Mouse (Mus musculus) forebrain, embryonic 12.5 days (tissue): ENCODE measurements around the gene Lrwd1. TPM values are rescaled to one million over a fixed set of nuclear protein-coding genes. Genes with fewer than 3 reads are reported as not detected.

Experiments used
- ATAC-seq: fragments of 200-750 bp; cut with Nextera tagmentation; 2 replicates; pipeline ENCODE4 v1.8.0; 2017; ENCODE audit warnings: moderate TSS enrichment; ENCODE audit not compliant: low FRiP score
- H3K27ac ChIP-seq: fragments of 300-500 bp; sonication (generic); 2 replicates; pipeline ENCODE4 v1.5.1; 2016; ENCODE audit warnings: mild to moderate bottlenecking
- H3K27me3 ChIP-seq: fragments of 300-500 bp; sonication (generic); 2 replicates; pipeline ENCODE4 v1.6.1; 2016; ENCODE audit warnings: mild to moderate bottlenecking
- H3K36me3 ChIP-seq: fragments of 300-500 bp; sonication (generic); replicated peaks from 2 replicates; pipeline ENCODE4 v1.6.1; 2016; ENCODE audit warnings: mild to moderate bottlenecking
- H3K4me1 ChIP-seq: fragments of 300-500 bp; sonication (generic); 2 replicates; pipeline ENCODE4 v1.6.1; 2016
- H3K4me2 ChIP-seq: fragments of 300-500 bp; sonication (generic); 2 replicates; pipeline ENCODE4 v1.6.1; 2016; ENCODE audit warnings: mild to moderate bottlenecking, moderate library complexity
- H3K4me3 ChIP-seq: fragments of 300-500 bp; sonication (generic); replicated peaks from 2 replicates; pipeline ENCODE4 v1.5.1; 2016; ENCODE audit warnings: mild to moderate bottlenecking
- H3K9ac ChIP-seq: fragments of 300-500 bp; sonication (generic); 2 replicates; pipeline ENCODE4 v1.6.1; 2016; ENCODE audit warnings: mild to moderate bottlenecking
- H3K9me3 ChIP-seq: fragments of 300-500 bp; sonication (generic); 2 replicates; pipeline ENCODE4 v1.6.1; 2016
- WGBS: fragments of 180-500 bp; shearing (Covaris S2); methylation state at CpG from one replicate; pipeline ENCODE4 v1.1.7; 2016; 5-methylcytosine and 5-hydroxymethylcytosine counted together
- microRNA-seq: library from miRNA; unstranded; fragments of <30 nt; microRNA quantifications from one replicate; pipeline ENCODE4, GENCODE M21; 2017
- polyA plus RNA-seq: library from polyadenylated mRNA; unstranded; fragments of >200 nt; fragmentation: Nextera tagmentation; extraction: Ambion mirVana; gene quantifications from 2 replicates; pipeline ENCODE4 v1.2.1, GENCODE M21; 2016

The Lrwd1 gene
- polyA plus RNA-seq, 1 experiment from 2014 or later: 44.2 TPM

- H3K4me2 ChIP-seq: no peak overlapping the region
- H3K27ac ChIP-seq: no peak overlapping the region
- no peak overlapping the region for H3K9ac ChIP-seq
- no peak for ATAC-seq
- no peak overlapping the region for H3K4me3 ChIP-seq
- WGBS: 77% methylated on average over 4 of the region's 4 CpGs
- peaks cover 24% of the 10 kb centered on the region for H3K4me1 ChIP-seq
- peaks cover 26% of the 10 kb centered on the region for H3K27me3 ChIP-seq
- no peaks in the 10 kb centered on the region for H3K9me3 ChIP-seq
- H3K36me3 ChIP-seq: no peaks in the 10 kb centered on the region
Measured at GRCm38 (mm10) chr5:136082345-136082744, 53.5 kb downstream of the Lrwd1 start.

DNA sequence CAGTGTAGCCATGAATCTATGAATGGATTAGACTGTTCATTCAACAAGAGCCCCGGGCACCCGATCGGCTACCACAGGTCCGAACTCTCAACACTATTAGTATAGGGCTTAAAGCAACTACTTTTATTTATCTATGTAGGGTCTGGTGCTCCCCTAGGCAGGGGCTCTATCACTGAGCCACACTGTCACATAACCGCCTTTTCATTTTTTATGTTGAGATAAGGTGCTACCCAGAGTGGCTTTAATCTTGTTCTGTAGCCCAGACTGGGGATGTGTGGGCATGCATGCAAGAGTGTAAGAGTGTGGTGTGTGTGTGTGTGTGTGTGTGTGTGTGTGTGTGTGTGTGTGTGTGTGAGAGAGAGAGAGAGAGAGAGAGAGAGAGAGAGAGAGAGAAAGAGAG is 57.7 kb downstream of the Lrwd1 start:
- Histone ChIP-seq H3K9ac (no peak overlapping the region), H3K27me3 (peaks cover 8% of the 10 kb centered on the region), H3K9me3 (no peaks in the 10 kb centered on the region), H3K4me3 (no peak overlapping the region), H3K36me3 (no peaks in the 10 kb centered on the region), H3K4me2 (no peak overlapping the region), H3K27ac (no peak overlapping the region), H3K4me1 (peaks cover 4% of the 10 kb centered on the region)
- WGBS: 95% methylated on average over 5 of the region's 5 CpGs
- ATAC-seq: no peak

DNA sequence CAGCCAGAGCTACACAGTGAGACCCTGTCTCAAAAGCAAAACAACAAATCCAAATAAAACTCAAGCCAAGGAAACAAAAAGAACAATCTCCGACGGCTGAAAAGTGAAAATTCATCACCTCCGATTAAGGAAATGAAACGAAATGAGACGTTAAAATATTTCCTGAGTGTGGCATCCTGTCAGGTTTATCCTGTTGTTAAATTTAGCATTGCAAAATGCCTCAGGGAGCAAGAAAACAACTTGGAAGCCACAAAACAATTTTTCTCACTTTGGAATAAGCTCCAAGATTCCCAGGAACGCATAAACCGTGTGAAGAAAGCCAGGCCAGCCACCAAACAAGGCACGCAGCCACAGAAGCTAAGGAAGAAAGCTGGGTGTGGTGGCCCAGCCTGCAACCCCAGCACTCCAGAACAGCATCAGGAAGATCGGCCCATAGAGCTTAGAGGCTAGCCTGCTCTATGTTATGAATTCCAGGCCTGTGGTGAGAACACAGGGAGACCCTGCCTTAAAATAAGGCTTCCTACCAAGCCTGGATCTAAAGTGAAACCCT is 58.8 kb downstream of the Lrwd1 start:
- Histone ChIP-seq H3K36me3 (no peaks in the 10 kb centered on the region), H3K9me3 (no peaks in the 10 kb centered on the region), H3K4me2 (no peak overlapping the region), H3K27ac (no peak overlapping the region), H3K4me3 (no peak overlapping the region), H3K9ac (no peak overlapping the region), H3K4me1 (peaks cover 3% of the 10 kb centered on the region; the same call in 1 of the 2 replicates), H3K27me3 (peaks cover 8% of the 10 kb centered on the region)
- WGBS: 89% methylated on average over 9 of the region's 9 CpGs
- no peak for ATAC-seq

- WGBS: 57% methylated on average over 7 of the region's 7 CpGs
- H3K27ac ChIP-seq: 0 out of 2 replicates have a peak overlapping the region, but pooled peaks have one; percentile 9
Measured at GRCm38 (mm10) chr5:136076284-136076683, 59.6 kb downstream of the Lrwd1 start.

GRCm38 (mm10) chr5:136075076-136075475 is 60.8 kb downstream of the Lrwd1 start:
- no peak for ATAC-seq
- no peak overlapping the region for H3K4me3 ChIP-seq
- no peak overlapping the region for H3K4me2 ChIP-seq
- peaks cover 3% of the 10 kb centered on the region; the same call in 1 of the 2 replicates for H3K4me1 ChIP-seq
- H3K9me3 ChIP-seq: no peaks in the 10 kb centered on the region
- no peaks in the 10 kb centered on the region for H3K36me3 ChIP-seq
- H3K27me3 ChIP-seq: peaks cover 5% of the 10 kb centered on the region; the same call in 1 of the 2 replicates
- no peak overlapping the region for H3K9ac ChIP-seq
- WGBS: 92% methylated on average over 5 of the region's 5 CpGs
- H3K27ac ChIP-seq: no peak overlapping the region

More at GRCm38 (mm10) chr5:136076284-136076683, 59.6 kb downstream of the Lrwd1 start:
- H3K36me3 ChIP-seq: no peaks in the 10 kb centered on the region
- peaks cover 3% of the 10 kb centered on the region; the same call in 1 of the 2 replicates for H3K4me1 ChIP-seq
- ATAC-seq: no peak
- H3K9ac ChIP-seq: no peak overlapping the region
- H3K4me3 ChIP-seq: no peak overlapping the region
- peaks cover 8% of the 10 kb centered on the region for H3K27me3 ChIP-seq
- H3K4me2 ChIP-seq: no peak overlapping the region
- H3K9me3 ChIP-seq: no peaks in the 10 kb centered on the region

- peaks cover 5% of the 10 kb centered on the region; the same call in 1 of the 2 replicates for H3K27me3 ChIP-seq
- H3K4me3 ChIP-seq: no peak overlapping the region
- 66% methylated on average over 11 of the region's 11 CpGs for WGBS
- no peak overlapping the region for H3K4me2 ChIP-seq
- no peak for ATAC-seq
- no peak overlapping the region for H3K9ac ChIP-seq
- H3K27ac ChIP-seq: no peak overlapping the region
- H3K36me3 ChIP-seq: no peaks in the 10 kb centered on the region
- peaks cover 3% of the 10 kb centered on the region; the same call in 1 of the 2 replicates for H3K4me1 ChIP-seq
- H3K9me3 ChIP-seq: no peaks in the 10 kb centered on the region
Measured at GRCm38 (mm10) chr5:136073526-136073925, 62.3 kb downstream of the Lrwd1 start.

DNA sequence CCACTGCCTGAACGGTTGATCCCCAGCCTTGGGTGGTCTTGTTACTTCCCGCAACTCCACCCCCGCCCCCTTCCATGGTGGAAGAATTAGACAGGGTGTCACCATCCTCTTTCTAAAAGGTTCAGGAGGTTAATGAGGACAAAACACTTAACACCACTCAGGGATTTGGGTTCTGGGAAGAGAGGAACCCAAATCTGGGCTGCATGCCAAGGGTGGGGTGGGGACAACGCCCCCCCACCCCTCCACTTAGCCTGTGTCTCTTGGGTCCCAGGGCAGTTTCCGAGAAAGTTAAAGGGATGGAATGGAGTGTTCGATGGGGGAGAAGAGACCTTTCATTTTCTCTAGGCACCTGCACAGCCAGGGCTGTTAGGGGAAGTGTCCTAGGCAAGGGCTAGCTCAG is 62.8 kb downstream of the Lrwd1 start:
- H3K27ac ChIP-seq: no peak overlapping the region
- no peak overlapping the region for H3K9ac ChIP-seq
- peaks cover 5% of the 10 kb centered on the region; the same call in 1 of the 2 replicates for H3K27me3 ChIP-seq
- ATAC-seq: no peak
- H3K4me3 ChIP-seq: no peak overlapping the region
- no peaks in the 10 kb centered on the region for H3K9me3 ChIP-seq
- H3K36me3 ChIP-seq: no peaks in the 10 kb centered on the region
- no peak overlapping the region for H3K4me2 ChIP-seq
- 66% methylated on average over 6 of the region's 6 CpGs for WGBS
- peaks cover 3% of the 10 kb centered on the region; the same call in 1 of the 2 replicates for H3K4me1 ChIP-seq

Small RNAs within 50 kb of the gene (microRNA-seq; reads per million reads assigned to microRNA genes)
- not detected for gene Mir7035

Other genes with a start within 250 kb of the Lrwd1 start
- gene Hspb1, start 248.2 kb downstream of the Lrwd1 start, polyA plus RNA-seq: 7.8 and 10.7 TPM in 2 replicates
- gene Ywhag, start 201.5 kb downstream of the Lrwd1 start, polyA plus RNA-seq: 410 and 460 TPM in 2 replicates
- 1.1 and 1.7 TPM in 2 replicates for gene Ssc4d, start 161.5 kb downstream of the Lrwd1 start, polyA plus RNA-seq
- gene Zp3, start 156.0 kb downstream of the Lrwd1 start, polyA plus RNA-seq: 0.28 TPM in 1 of 2 replicates, not detected in the other
- 29.7 and 32.9 TPM in 2 replicates for gene Dtx2, start 141.3 kb downstream of the Lrwd1 start, polyA plus RNA-seq
- gene Upk3b, start 97.6 kb downstream of the Lrwd1 start, polyA plus RNA-seq: not detected in 2 replicates
- 0.32 and 0.92 TPM in 2 replicates for gene Upk3bl, start 81.6 kb downstream of the Lrwd1 start, polyA plus RNA-seq
- gene Rasa4, start 52.2 kb downstream of the Lrwd1 start, polyA plus RNA-seq: 6.2 and 8.0 TPM in 2 replicates
- gene Polr2j, start 19.4 kb downstream of the Lrwd1 start, polyA plus RNA-seq: 246 and 256 TPM in 2 replicates
- 20.6 and 21.9 TPM in 2 replicates for gene Alkbh4, start 72 bp upstream of the Lrwd1 start, polyA plus RNA-seq
- 14.7 TPM in 2 replicates for gene Orai2, start 34.6 kb upstream of the Lrwd1 start, polyA plus RNA-seq
- 71.0 and 80.1 TPM in 2 replicates for gene Prkrip1, start 62.9 kb upstream of the Lrwd1 start, polyA plus RNA-seq
- 19.6 and 21.7 TPM in 2 replicates for gene Sh2b2, start 110.5 kb upstream of the Lrwd1 start, polyA plus RNA-seq